Mouse (Mus musculus): Measurements from ENCODE around the gene Ttc28. TPM values are rescaled to one million over a fixed set of nuclear protein-coding genes. Genes with fewer than 3 reads are reported as not detected.
A peak's percentile ranks its signal among the peaks of the same experiment; 100 is the strongest.

The Ttc28 gene
- total RNA-seq, 2 experiments from 2014 or later: 12.4 to 15.0 TPM

DNA sequence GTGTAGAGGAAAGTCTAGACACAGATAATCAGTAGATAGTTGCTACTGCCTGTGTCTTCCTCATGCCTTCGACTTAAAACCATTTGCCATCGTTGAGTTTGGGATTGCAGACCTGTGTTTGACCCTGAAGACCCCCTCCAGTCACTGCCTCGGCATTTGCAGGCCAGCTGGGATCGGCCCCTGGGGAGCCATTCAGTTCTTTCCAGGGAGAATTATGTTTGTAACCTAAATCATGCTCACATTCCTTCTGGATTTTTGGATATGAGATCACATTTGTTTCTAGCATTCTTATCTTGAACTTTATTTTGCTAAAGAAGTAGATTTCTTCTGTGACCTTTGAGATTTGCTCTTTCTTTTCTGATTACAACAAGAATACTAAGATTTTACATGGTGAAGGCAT, 80.5 kb downstream of the Ttc28 start:
- DNase-seq: no peak

DNA sequence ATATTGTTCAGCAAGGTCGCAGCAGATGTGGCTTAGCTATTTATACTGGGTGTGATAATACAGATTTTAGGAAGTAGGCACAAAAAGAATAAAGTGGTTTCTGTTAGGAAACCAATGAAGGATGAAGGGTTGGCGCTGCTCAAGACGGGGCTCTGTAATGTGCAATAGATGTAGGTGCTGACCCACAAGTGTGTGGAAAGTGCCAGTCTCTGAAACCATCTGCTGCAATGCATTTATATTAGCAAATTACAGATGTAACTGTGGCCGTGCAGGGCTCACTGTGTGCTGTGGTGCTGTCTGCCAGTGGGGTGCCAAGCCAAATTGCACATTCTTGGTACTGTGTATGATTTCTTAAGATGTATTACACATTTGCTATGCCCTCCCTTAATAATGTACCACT, 81.3 kb downstream of the Ttc28 start:
- no peak for DNase-seq

DNA sequence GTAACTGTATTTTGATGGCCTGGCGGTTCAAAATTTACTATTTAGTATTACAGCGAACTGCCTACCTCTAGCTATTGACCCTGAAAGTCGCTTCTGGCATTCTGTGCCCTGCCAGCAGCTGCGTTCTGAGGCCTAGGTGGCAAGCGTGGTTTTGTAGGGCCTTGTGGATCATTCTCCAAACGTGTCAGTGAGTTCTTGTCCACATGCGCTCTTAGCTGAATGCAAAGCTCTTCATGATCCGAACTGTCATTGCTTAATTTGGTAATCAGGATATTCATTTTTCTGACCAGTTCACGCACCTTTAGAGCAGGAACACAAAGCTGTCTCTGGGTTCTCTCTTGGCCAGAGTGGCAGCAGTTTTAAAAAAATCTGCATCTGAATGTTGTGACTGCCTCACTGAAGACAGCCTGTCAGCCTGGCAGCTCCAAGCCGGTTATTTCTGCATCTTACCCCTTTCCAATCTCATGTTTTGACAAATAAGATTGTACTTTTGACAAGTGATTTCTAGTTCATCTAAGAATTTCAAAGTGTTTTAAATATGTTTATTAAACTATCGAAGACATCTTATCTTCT, 88.0 kb downstream of the Ttc28 start:
- no peak for DNase-seq

DNA sequence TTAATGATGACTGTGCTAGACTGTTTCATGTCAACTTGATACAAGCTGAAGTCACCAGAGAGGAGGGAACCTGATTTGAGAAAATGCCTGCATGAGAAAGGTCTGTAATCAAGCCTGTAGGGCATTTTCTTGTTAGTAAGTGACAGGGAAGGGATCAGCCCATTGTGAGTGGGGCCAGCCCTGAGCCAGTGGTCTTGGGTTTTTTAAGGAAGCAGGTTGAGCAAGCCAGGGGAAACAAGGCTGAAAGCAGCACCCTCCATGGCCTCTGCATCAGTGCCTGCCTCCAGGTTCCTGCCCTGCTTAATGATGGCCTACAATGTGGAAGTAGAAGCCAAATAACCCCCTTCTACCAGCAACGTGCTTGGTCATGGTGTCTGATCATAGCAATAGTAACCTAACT, 89.0 kb downstream of the Ttc28 start:
- no peak for DNase-seq

DNA sequence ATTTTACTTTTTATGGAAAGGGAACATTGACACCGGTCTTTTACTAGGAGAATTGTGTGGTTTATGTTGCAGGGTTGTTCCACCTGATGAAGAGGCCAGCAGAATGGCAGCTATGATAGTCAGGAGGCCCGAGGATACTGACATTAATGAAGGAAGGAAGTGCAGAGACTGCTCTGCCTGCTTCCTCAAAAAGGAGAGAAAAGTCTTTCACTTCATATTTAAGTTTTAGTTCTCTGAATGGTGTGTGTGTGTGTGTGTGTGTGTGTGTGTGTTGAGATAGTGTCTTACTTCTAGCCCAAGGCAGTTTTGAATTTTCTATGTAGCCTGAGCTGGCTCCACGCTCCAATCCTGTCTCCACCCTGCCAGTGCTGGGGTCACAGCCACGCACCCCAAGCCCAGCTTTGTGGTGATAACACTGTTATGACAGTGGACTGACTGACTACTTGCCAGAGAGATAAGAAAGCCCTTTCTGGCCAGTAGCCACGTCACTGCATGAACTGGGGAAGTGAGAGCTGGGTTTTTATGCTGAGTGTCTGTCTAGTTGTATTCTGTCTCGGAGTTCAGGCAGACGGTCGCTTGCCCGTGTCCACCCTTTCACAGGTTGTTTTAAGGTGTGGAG, 90.7 kb downstream of the Ttc28 start:
- no peak for DNase-seq

DNA sequence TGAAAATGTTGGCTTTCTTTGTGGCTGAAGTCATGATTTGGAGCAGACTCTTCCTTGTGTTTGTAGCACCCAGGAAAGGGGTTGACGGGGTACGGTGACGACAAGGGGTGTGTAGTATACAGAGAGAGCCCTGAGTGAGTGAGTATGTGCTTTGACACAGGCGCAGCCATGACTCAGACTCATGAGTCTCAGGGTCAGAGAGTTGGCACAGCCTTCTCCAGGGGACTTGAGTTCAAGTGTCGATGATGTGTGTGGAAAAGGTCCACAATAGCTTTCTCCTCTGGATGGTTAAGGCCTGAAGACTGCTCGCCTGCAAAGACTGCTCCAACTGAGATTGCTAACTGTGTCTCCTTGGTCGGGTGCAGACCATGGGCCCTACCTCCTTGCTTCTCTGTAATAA, 97.1 kb downstream of the Ttc28 start:
- no peak for DNase-seq

DNA sequence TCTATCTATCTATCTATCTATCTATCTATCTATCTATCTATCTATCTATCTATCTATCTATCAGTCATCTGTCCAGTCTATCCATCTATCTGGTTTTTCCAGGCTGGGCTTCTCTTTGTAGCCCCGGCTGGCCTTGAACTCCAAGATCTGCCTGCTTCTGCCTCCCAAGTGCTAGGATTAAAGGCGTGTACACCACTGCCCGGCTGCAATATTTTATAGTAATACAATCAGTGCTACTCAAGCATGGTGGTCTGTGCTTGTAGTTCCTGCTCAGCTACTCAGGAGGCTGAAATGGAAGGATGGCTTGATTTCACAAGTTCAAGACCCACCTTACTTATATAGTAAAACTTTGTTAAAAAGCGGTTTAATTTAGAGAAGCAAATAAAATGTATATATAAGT, 98.2 kb downstream of the Ttc28 start:
- DNase-seq: no peak

DNA sequence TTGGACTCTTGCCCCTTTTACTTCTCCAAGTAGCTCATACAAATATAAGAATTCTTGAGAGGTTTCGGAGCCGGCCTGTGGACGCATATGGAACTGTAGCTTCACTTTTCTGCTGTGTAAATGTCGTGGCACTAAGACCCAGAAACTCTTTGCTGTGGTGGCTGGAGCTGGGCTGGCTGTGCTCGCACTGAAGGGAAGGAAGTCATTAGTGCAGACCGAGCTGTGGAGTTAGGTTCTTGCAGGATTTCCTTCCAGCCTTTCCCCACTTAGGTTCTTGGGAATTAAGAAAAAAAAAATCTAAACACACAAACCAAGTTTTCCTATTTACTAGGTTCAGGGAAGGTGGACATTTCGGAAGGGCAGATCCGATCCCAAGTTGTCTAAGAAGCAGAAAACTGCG, 98.9 kb downstream of the Ttc28 start:
- DNase-seq: peak; percentile 74

DNA sequence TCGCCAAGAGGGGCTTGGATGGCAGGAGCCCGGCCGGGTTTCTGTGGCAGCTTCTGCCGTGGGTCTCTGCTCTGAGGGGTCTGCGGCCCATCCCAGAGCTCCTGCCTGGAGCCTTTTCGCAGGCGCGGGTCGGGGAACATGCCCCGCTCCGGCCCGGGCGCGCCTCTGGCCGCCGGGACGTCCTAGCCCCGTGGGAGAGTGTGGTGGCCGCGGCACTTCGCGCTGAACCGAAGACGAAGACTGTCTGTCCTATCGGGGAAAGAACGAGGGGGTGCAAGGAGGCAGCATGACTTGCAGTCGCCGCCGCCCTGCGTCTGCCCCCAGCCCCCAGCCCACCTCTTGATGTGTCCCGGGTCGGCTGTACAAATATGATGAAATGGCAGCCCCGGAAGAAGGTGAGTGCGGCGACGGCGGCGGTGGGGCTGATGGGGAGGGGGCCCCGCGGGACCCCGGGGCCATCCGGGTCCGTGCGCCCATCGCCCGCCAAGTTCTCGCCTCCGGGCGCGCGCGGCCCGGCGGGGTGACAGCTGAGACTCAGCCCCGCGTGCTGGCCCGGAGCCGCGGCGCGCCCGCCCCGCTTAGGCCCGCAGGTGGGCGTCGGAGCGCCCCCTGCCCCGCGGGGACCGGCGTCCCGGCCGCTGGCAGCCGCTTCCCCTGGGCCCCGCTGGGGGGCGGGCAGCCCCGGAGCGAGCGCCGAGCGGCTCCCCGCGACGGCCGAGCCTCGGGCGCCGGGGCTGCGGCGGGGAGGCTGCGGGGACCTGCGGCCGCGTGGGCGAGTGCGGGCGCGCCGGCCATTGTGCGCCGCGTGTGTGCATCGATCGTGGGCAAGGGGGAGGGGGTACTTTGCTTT, 99.6 kb downstream of the Ttc28 start:
- DNase-seq: peak; percentile 38

DNA sequence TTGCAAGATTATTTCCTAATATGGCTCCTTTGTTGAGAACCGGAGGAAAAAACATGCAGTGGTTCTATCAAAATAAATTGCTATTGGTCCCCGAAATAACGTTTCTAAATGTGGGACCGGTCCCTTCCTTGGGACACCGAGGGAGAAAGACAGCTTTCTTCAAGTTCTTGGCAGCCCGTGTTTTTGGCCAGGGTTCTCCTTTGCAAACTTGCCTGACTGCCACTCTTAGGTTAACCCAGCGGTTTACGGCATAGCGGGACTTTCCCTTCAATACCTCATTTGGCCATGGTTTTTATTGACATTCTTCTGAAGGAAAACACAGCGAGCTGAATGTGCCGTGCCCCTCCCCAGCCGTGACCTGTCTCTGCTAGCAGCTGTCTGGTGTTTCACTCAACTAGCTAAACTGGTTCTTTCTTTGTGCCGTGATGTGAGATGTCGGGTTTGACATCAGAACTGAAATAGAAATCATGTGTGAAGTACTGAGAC, 100.3 kb downstream of the Ttc28 start:
- DNase-seq: peak; percentile 28

DNA sequence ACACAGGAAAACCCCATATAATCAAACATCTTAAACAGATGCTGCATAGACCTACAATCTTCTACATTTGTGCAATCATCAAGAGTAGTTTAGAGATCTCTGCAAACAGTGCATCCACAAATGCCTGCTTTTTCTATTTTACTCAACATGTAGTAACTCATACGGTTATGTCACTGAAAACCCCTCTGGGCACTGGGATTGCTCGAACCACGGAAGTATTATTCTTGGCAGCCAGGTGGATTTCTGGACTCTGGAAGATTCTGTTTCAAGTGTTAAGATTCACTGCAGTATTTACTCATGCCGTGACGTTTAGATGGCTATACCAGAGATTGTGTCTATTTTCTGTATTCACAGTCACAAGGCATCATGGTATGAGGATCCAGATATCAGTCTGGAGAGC, 101.0 kb downstream of the Ttc28 start:
- no peak for DNase-seq

DNA sequence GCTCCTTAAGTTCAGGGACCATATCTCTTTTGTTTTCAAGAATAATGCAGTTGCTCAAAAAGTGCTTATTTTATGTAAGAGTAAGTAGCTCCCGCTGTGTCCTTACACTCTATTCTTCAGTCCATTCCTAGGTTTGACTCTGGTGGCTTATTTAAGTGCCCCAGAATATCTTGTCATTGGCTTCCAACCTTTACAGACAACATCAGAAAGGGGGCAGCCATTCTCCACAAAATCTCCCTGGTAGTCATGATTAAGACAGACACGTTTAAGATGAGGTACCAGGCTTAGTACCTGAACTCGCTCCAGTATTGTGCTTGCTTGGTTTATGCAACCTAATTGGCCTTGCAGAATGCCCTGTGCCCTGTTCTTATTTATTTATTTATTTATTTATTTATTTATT, 102.8 kb downstream of the Ttc28 start:
- no peak for DNase-seq

DNA sequence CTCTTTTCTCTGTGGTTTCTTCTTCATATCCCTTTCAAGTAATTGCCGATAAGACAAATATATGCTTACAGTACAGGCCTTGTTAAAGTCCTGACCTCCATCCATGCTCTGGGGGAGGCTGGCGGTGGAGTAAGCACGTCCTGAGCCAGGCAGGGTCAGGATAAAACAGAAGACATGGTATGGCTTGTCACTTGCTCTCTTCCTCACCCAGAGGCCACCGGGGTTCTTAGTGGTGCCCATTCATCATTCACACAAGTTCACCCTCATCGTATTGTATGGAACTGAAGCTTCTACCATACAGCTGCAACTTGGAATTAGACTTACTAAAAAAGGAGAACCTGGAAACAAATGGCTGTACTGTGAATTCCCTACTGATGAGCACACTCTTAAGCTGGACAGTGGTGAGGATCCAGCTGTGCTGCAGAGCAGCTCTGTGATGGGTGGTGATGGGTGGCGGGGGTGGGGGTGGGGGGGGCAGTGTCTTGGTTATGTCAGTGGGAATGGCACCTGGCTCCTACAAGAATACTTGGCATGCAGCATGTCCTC, 104.6 kb downstream of the Ttc28 start:
- DNase-seq: no peak

DNA sequence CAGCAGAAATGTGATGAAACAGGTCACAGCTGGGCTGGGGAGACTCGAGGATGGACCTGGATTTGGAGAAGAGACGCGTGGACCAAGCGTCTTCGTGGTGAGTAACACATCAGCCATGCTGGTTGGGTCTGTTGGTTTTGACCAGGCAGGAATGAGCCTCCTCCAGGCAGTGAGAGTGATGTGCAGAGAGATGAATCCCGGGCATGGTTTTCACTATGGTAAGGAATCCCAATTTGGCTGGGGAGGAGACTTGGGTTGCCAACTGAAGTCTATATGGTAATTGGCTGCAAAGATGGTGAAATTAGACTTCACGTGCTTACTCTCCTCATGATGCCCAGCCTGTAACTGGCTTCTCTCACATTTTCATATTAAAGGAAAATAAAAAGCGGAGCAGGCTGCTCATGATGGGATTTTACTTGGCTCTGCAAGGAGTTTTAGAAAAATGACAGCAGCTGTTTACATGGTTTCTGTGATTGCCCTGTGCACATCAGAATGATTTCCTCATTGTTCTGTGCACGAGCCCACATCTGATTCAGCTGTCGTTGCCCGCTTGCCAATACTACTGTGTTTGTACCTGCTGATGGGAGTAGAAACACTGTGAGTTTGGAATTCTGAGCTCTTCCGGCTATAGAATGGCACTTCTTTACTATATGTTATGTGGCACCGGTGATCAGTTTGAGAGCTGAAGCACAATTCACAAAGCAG, 117.4 kb downstream of the Ttc28 start:
- DNase-seq: no peak

DNA sequence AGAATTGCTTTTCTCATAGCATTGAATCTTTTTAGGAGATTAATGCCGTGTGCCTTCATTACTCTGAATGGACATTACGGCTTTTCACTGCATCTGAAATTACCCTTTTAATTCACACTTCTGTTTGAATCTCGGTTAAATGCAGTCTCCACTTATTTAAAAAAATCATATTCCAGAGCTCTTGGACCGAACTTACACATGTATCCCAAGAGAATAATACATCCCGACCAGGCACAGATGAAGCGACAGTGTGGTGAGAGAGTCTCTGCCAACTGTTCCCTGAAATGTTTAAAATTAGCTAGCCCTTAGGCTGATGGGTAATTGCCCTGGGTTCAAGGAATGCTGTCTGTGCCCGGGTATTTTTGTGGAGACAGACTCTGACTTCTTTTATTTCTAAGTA, 118.1 kb downstream of the Ttc28 start:
- no peak for DNase-seq

DNA sequence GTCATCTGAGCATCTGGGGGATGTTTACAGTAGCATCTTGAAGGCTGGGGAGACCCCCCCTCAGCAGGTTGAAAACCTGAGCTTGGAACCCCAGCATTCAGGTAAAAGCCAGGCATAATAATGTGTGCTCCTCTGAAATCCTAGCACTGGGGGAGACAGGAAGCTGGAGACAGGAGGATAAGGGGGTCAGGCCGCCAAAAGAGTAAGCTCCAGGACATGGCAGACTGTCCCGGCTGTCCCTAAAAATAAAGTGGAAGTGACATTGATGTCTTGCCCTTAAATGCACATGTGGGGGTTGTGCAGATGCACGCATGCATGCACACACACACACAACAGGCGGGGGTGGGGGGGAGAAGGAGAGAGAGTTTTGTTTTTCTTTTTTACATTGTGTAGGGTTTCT, 118.7 kb downstream of the Ttc28 start:
- no peak for DNase-seq

DNA sequence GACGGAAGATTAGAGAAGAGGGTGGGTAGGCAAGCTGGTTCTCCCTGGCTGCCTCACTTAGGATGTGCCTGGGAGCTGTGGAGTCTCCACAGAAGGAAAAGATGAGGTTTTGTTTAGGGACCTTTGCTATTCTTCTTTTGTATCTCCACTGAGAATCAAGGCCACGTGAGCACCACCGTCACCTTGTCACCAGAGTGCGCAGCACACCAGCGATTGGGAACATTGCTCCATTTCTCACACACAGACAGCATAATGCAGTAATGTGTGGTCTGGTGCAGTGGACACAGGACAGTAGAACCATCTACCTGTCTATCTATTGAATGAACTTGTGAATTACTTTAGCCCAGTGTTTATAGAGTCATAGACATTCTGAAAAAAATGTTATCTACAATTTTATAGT, 121.3 kb downstream of the Ttc28 start:
- no peak for DNase-seq

DNA sequence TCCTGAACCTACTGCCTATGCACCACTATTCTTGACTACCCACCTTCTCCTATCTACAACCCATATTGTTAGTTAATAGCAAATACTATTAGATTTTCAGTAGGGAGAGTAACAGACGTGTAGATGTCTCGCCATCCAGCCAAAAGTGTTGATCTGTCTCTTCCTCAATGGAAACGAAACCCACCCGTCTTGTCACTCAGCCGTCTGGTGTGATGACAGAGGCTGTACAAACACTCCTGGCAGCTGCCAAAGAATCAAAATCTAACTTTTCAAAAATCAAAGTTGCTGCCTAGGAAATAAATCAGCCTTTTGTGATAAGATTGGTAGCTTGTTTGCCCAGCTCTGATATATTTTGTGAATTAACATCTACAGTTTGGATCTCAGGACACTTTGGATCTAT, 123.6 kb downstream of the Ttc28 start:
- no peak for DNase-seq

DNA sequence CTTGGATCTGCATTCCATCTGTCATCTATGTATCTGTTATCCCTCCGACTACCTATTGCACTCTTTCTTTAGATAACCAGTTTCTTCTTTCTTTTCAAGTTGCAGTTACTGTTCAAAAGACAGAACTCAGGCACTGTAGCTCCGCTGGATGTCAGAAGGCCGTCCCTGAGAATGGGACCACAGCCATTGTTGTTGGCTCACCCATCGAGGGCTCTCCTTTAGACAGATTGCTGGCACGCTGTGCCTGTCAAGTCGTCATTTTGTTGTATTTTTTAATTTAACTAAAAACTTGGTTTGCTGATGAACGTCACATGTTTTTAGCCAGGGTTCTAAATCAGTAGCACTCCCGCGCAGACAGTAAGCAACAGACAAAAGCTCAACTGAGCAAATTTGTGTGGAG, 124.1 kb downstream of the Ttc28 start:
- no peak for DNase-seq

DNA sequence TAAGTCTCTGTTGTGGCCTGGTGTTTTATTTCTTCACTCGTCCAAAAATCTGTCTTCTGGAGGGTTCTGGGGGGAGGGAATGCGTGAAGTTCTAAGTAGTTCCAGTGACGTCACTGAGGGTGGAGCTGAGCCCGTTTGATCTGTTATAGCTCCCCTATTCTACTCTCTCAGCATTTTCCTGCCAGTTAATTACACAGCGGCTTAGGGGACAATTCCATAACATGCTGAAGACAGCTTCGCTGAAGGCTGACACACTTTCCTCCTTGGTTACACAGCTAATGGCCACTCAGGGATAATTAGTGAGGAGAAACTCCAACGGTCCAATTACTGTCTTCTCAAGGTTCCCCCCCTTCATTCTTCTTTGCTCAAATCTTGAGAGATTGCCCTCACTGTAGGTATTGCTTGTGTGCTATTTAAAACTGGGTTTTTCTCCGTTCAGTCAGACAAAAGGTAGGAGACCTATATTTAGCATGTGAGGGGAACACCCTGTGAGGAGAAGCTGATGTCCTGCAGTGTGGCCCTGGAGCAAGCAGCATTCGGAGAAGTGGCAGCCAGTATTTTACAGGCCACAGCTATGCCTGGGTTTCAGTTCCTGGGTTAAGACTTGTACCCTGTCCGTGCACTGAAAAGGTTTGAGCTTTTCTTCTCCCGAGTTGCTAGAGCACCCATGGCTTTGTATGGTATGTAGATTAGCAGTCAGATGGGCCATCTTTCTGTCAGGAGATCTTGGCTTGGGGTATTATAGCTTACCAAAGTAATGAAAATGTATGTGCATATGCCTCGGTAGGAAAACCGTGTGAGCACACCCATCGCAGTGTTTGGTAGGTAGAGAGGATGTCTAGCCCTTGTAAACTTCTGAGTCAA, 126.9 kb downstream of the Ttc28 start:
- no peak for DNase-seq

DNA sequence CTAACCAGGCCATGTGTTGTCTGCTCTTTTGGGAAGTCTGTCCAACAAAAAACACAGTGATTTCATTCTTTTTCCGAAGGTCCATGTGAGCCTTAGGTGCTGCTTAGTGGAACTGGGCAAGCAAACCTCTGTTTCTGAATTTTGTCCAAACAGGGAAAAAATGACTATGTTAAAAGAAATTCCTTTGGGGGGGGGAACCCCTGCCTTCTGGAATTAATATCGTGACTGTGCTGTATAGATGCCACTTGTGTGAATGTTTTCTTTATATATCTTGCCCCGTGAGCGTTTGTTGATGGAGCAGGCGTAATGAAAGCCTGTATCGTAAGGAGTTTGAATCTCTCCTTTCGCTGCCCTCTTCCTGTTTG, 127.5 kb downstream of the Ttc28 start:
- no peak for DNase-seq

DNA sequence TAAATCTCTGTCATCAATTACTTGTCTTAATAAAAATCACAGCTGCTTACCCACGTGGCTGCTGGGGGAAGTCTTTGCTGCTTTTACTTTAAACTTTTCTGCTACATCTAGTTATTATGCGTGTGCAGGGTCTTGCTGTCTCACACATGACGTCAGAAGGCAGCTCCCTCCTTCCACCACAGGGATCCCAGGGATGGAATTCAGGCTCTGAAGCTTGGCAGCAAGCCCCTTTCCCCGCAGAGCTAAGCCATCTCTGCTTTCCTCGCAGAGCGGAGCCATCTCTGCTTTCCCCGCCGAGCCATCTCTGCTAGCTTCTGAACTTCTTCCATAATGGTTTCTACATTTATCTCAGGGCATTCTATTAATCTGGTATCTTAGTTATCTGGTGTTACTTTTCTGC, 128.3 kb downstream of the Ttc28 start:
- no peak for DNase-seq
